Mouse (Mus musculus): ENCODE measurements around the gene Slc30a10. TPM values are rescaled to one million over a fixed set of nuclear protein-coding genes. Genes with fewer than 3 reads are reported as not detected.

The Slc30a10 gene
- not detected for total RNA-seq (2018; cell fraction: chromatin; rRNA removed)
- total RNA-seq (2018; cell fraction: cytosol; rRNA removed) = not detected
- total RNA-seq (2018; cell fraction: nucleus; rRNA removed) = not detected
- polyA plus RNA-seq (2018) = not detected in 3 replicates

DNA sequence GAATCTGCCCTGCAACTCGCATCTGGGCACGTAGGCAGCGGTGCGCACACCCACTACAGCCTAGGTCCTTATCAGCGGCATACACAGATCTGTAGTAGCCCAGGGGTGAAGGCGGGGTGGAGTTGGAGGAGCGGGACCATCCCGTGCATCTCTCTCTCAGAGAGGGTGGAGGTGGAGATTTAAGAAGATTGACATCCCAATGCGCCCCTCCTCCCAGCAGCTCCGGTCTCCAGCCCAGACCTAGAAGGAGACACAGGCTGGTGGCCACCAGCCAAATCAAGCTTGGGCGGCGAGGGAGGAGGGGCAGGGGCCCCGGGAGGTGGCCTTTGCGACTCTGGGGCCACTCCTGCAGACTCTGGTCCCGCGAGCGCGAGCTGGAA, at the start of gene Slc30a10:
Slc30a10 (plus strand) TSS at position 274 of the 380 bp plus-strand sequence.
- Histone ChIP-seq H3K36me3 (ENCODE audit: inconsistent target) (no peaks in the 10 kb centered on the region), H3K79me2 (ENCODE audit: inconsistent target) (no peaks in the 10 kb centered on the region), H3K4me3 (ENCODE audit: inconsistent target) (no peak within 1 kb of the TSS), H3K27ac (no peak within 1 kb of the TSS)
- 4% methylated on average over 17 of the region's 18 CpGs for WGBS (ENCODE audit: missing documents)

DNA sequence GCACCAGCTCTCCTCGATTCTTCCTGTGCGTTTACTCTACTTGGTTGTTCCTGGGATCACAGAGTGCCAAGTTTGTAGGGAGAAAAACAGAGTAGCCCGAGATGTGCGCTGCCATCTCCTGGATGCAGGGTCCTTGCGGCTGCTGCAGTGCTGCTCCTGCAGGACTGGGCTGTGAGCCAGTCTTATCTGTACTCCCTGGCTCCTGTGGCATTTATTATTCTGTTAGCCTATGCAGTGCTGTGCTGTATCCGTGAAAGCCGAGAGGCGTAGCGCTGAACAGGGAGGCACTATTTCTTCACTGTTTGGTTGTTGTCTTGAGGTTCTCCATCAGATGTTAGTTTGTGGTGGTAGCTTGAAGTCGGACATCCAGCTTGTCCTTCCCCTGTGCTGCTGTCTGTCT, 48.7 kb upstream of the Slc30a10 start:
- 97% methylated on average over 10 of the region's 10 CpGs for whole genome bisulfite sequencing (ENCODE audit: missing documents)
- peaks cover 65% of the 10 kb centered on the region for H3K36me3 ChIP-seq (ENCODE audit: inconsistent target)

DNA sequence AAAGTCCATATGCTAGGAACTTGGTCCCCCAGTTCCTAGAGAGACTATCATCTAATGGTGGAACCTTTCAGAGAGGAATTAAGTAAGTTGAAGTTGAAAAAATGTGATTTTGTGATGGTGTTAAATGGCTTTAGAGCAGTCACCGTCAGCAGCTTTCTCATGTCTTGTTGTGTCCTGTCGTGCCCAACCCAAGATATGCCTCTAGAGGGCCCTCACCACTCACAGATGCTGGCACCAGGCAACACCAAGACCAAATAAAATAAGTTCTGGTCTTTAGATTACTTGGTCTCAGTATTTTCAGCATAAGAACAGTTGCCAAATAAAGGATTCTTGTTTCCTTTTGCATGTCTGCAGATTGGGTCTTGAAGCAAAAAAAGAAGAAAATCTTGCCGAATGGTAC, 44.8 kb upstream of the Slc30a10 start:
- no peaks in the 10 kb centered on the region for H3K79me2 ChIP-seq (ENCODE audit: inconsistent target)
- H3K4me3 ChIP-seq (ENCODE audit: inconsistent target) = no peak overlapping the region
- peaks cover 81% of the 10 kb centered on the region for H3K36me3 ChIP-seq (ENCODE audit: inconsistent target)
- 80% methylated on average over 3 of the region's 3 CpGs for WGBS (ENCODE audit: missing documents)
- H3K27ac ChIP-seq = no peak overlapping the region

More for the DNA sequence above, 48.7 kb upstream of the Slc30a10 start:
- no peak overlapping the region for H3K4me3 ChIP-seq (ENCODE audit: inconsistent target)
- no peaks in the 10 kb centered on the region for H3K79me2 ChIP-seq (ENCODE audit: inconsistent target)
- no peak overlapping the region for H3K27ac ChIP-seq

DNA sequence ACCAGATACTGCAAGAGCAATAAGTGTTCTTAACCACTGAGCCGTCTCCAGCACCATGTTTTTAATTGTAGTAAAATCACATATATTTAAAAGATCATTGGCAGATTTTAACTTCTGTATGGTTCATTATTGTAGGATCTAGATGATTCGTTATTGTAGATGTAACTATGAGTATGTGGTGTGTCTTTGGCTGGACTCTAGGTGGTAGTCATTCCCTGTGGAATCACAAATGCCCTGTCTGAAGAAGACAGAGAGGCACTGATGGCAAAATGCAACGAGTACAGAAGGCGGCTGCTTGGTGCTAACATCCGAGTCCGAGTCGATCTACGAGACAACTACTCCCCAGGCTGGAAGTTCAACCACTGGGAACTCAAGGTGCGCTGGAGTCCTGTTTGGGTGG, 36.6 kb upstream of the Slc30a10 start:
- WGBS (ENCODE audit: missing documents) = 97% methylated on average over 9 of the region's 9 CpGs
- H3K4me3 ChIP-seq (ENCODE audit: inconsistent target) = no peak overlapping the region
- no peak overlapping the region for H3K27ac ChIP-seq
- H3K79me2 ChIP-seq (ENCODE audit: inconsistent target) = no peaks in the 10 kb centered on the region
- peaks cover 85% of the 10 kb centered on the region for H3K36me3 ChIP-seq (ENCODE audit: inconsistent target)

DNA sequence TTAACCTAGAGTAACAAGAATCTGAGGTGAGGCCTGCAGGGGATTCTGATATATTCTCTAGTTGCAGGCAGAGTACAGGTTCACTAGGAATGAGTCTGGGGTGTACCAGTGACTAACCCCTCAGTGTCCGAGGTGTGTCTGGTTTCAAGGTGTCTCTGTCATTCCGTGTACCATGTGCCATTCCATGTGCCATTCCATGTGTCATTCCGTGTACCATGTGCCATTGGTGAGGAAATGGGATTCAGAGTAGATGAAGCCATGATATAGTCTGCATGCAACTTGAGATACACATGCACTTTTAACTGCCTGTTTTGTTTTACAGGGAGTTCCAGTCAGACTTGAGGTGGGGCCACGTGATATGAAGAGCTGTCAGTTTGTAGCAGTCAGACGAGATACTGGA, 34.8 kb upstream of the Slc30a10 start:
- H3K4me3 ChIP-seq (ENCODE audit: inconsistent target) = no peak overlapping the region
- 98% methylated on average over 5 of the region's 5 CpGs for WGBS (ENCODE audit: missing documents)
- no peak overlapping the region for H3K27ac ChIP-seq
- H3K79me2 ChIP-seq (ENCODE audit: inconsistent target) = no peaks in the 10 kb centered on the region
- peaks cover 83% of the 10 kb centered on the region for H3K36me3 ChIP-seq (ENCODE audit: inconsistent target)

- H3K36me3 ChIP-seq (ENCODE audit: inconsistent target) = peaks cover 80% of the 10 kb centered on the region
- no peak overlapping the region for H3K27ac ChIP-seq
- H3K79me2 ChIP-seq (ENCODE audit: inconsistent target) = no peaks in the 10 kb centered on the region
- 98% methylated on average over 6 of the region's 6 CpGs for WGBS (ENCODE audit: missing documents)
- no peak overlapping the region for H3K4me3 ChIP-seq (ENCODE audit: inconsistent target)
Observed at GRCm38 (mm10) chr1:185420776-185421175, 33.9 kb upstream of the Slc30a10 start.

DNA sequence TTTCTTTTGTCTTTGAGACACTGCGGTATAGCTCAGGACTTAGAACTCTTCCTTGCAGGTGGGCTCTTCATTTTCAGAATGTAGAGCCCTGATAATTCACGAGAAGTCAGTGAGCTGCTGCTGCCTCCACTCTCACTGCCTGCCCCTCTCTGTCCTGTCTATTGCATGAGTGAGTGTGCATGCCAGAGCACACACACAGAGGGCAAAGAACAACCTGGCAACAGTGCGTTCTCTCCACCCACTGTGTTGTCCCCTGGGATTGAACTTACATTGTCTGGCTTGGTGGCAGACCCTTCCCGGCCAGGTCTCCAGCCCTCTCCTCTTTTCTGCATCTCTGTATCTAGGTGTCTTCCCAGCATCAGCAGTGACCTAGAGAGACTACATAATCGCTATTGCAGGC, 28.1 kb upstream of the Slc30a10 start:
- no peaks in the 10 kb centered on the region for H3K79me2 ChIP-seq (ENCODE audit: inconsistent target)
- 95% methylated on average over 5 of the region's 5 CpGs for WGBS (ENCODE audit: missing documents)
- H3K27ac ChIP-seq = no peak overlapping the region
- no peak overlapping the region for H3K4me3 ChIP-seq (ENCODE audit: inconsistent target)
- H3K36me3 ChIP-seq (ENCODE audit: inconsistent target) = peaks cover 61% of the 10 kb centered on the region

- Histone ChIP-seq H3K79me2 (ENCODE audit: inconsistent target) (no peaks in the 10 kb centered on the region), H3K4me3 (ENCODE audit: inconsistent target) (no peak overlapping the region), H3K27ac (no peak overlapping the region), H3K36me3 (ENCODE audit: inconsistent target) (peaks cover 32% of the 10 kb centered on the region; the same call in 1 of the 2 replicates)
- WGBS (ENCODE audit: missing documents) = 90% methylated on average over 5 of the region's 5 CpGs
Observed at GRCm38 (mm10) chr1:185430488-185430887, 24.2 kb upstream of the Slc30a10 start.

- Histone ChIP-seq H3K36me3 (ENCODE audit: inconsistent target) (peaks cover 25% of the 10 kb centered on the region; the same call in 1 of the 2 replicates), H3K79me2 (ENCODE audit: inconsistent target) (no peaks in the 10 kb centered on the region), H3K27ac (no peak overlapping the region), H3K4me3 (ENCODE audit: inconsistent target) (no peak overlapping the region)
- WGBS (ENCODE audit: missing documents) = 82% methylated on average over 6 of the region's 6 CpGs
Observed at GRCm38 (mm10) chr1:185431245-185431997, 23.2 kb upstream of the Slc30a10 start.

GRCm38 (mm10) chr1:185431998-185432317, 22.7 kb upstream of the Slc30a10 start:
- peaks cover 20% of the 10 kb centered on the region; the same call in 1 of the 2 replicates for H3K36me3 ChIP-seq (ENCODE audit: inconsistent target)
- H3K27ac ChIP-seq = no peak overlapping the region
- WGBS (ENCODE audit: missing documents) = 88% methylated on average over 13 of the region's 13 CpGs
- no peak overlapping the region for H3K4me3 ChIP-seq (ENCODE audit: inconsistent target)
- H3K79me2 ChIP-seq (ENCODE audit: inconsistent target) = no peaks in the 10 kb centered on the region

GRCm38 (mm10) chr1:185433112-185433511, 21.5 kb upstream of the Slc30a10 start:
- Histone ChIP-seq H3K36me3 (ENCODE audit: inconsistent target) (peaks cover 8% of the 10 kb centered on the region; the same call in 1 of the 2 replicates), H3K79me2 (ENCODE audit: inconsistent target) (no peaks in the 10 kb centered on the region), H3K4me3 (ENCODE audit: inconsistent target) (no peak overlapping the region), H3K27ac (no peak overlapping the region)
- 87% methylated on average over 6 of the region's 6 CpGs for WGBS (ENCODE audit: missing documents)

- WGBS (ENCODE audit: missing documents) = 68% methylated on average over 9 of the region's 9 CpGs
- H3K36me3 ChIP-seq (ENCODE audit: inconsistent target) = no peaks in the 10 kb centered on the region
- no peaks in the 10 kb centered on the region for H3K79me2 ChIP-seq (ENCODE audit: inconsistent target)
- H3K27ac ChIP-seq = no peak overlapping the region
- H3K4me3 ChIP-seq (ENCODE audit: inconsistent target) = no peak overlapping the region
Observed at GRCm38 (mm10) chr1:185438841-185439580, 15.6 kb upstream of the Slc30a10 start.

GRCm38 (mm10) chr1:185441703-185442472, 12.8 kb upstream of the Slc30a10 start:
- no peak overlapping the region for H3K4me3 ChIP-seq (ENCODE audit: inconsistent target)
- no peak overlapping the region for H3K27ac ChIP-seq
- H3K36me3 ChIP-seq (ENCODE audit: inconsistent target) = no peaks in the 10 kb centered on the region
- no peaks in the 10 kb centered on the region for H3K79me2 ChIP-seq (ENCODE audit: inconsistent target)
- 91% methylated on average over 16 of the region's 18 CpGs for WGBS (ENCODE audit: missing documents)

DNA sequence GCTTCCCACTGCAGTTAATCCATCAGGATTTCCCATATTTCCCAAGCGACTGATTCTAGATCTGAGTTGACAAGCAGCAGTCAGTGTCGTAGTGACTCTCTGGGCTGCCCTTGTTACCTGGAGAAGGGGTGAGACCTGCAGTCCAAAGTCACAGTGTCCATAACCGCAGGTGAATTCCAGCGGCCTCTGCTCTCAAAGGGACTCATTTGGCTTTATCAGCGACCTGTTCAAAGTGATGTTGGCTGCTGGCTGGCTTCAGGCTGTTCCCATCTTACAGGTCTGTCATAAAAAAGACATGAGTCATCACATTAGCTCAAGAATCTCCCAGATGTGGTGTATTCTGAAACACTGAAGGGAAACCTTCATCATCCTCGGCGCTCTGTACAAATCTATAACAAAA, 5.7 kb upstream of the Slc30a10 start:
- Histone ChIP-seq H3K4me3 (ENCODE audit: inconsistent target) (no peak overlapping the region), H3K27ac (no peak overlapping the region), H3K79me2 (ENCODE audit: inconsistent target) (no peaks in the 10 kb centered on the region), H3K36me3 (ENCODE audit: inconsistent target) (no peaks in the 10 kb centered on the region)
- 84% methylated on average over 7 of the region's 7 CpGs for WGBS (ENCODE audit: missing documents)
